Mouse (Mus musculus) heart, postnatal 10 days (tissue): ENCODE data around the gene Rnf214. TPM values are rescaled to one million over a fixed set of nuclear protein-coding genes. Genes with fewer than 3 reads are reported as not detected.

ENCODE experiments used
- DNase-seq, 2 experiments: peaks; one replicate each; pipeline ENCODE4 v3.0.0; 2021
- intact Hi-C: fragments of 180-260 bp; cut with DNase I; formaldehyde crosslinking; loops from one replicate; pipeline ENCODE4 v1.15.1; 2025
- microRNA-seq, 2 experiments: library from miRNA; unstranded; fragments of <30 nt; microRNA quantifications; one replicate each; pipeline ENCODE4 v1.2.0; 2022
- total RNA-seq, 2 experiments: library from RNA; stranded (reverse); gene quantifications; 2 replicates each; pipeline ENCODE4 v1.2.3; 2021

Gene Rnf214
- total RNA-seq, 2 experiments from 2014 or later, result 33.5 to 35.9 TPM

- intact Hi-C loops, result no loop called here
Observed at GRCm38 (mm10) chr9:45829107-45829506, 77.6 kb downstream of the Rnf214 start.

GRCm38 (mm10) chr9:45828291-45828963 is 78.3 kb downstream of the Rnf214 start, which contains the start of gene Cep164:
TSS of gene Cep164 (minus strand) at chr9:45828691.
- intact Hi-C loops, result no loop called here
- peak; percentile 92 for DNase-seq

More at GRCm38 (mm10) chr9:45829107-45829506, 77.6 kb downstream of the Rnf214 start:
- DNase-seq, result peak; percentile 66 to 71

- peak; percentile 53 to 62 for DNase-seq
- intact Hi-C loops, result no loop called here
Observed at GRCm38 (mm10) chr9:45827663-45828290, 78.9 kb downstream of the Rnf214 start.

- no peak for DNase-seq
- intact Hi-C loops, result no loop called here
Observed at GRCm38 (mm10) chr9:45818406-45819011, 88.2 kb downstream of the Rnf214 start.

- DNase-seq, result no peak
- intact Hi-C loops, result no loop called here
Observed at GRCm38 (mm10) chr9:45815525-45815924, 91.2 kb downstream of the Rnf214 start.

- DNase-seq, result peak; percentile 39 to 52
- intact Hi-C loops, result no loop called here
Observed at GRCm38 (mm10) chr9:45815113-45815512, 91.6 kb downstream of the Rnf214 start.

Small RNA genes within 50 kb of the gene (microRNA-seq; reads per million reads assigned to microRNA genes)
- 0.24 to 0.35 reads per million in 2 experiments for gene Mir7087

Other genes starting within 250 kb of the Rnf214 start
- gene Cep164, start 78.2 kb downstream of the Rnf214 start, total RNA-seq, result 10 to 100 TPM in 1 of 2 experiments, 1 to 10 TPM in 1; 9.4 to 11.3 TPM
- gene Bace1, start 68.3 kb downstream of the Rnf214 start, total RNA-seq, result 10 to 100 TPM; 43.7 to 55.0 TPM
- gene Pcsk7, start 414 bp downstream of the Rnf214 start, total RNA-seq, result 10 to 100 TPM; 23.5 to 27.2 TPM
- 10 to 100 TPM; 72.1 to 90.1 TPM for gene Tagln, start 29.1 kb upstream of the Rnf214 start, total RNA-seq
- gene Sidt2, start 48.3 kb upstream of the Rnf214 start, total RNA-seq, result 10 to 100 TPM; 71.5 to 75.4 TPM
- gene Pafah1b2, start 105.8 kb upstream of the Rnf214 start, total RNA-seq, result 10 to 100 TPM; 85.1 to 87.3 TPM
- 10 to 100 TPM; 61.8 to 72.7 TPM for gene Sik3, start 105.9 kb upstream of the Rnf214 start, total RNA-seq